8 mouse cellular contexts compared by ENCODE assay signal in the genomic region with DNA sequence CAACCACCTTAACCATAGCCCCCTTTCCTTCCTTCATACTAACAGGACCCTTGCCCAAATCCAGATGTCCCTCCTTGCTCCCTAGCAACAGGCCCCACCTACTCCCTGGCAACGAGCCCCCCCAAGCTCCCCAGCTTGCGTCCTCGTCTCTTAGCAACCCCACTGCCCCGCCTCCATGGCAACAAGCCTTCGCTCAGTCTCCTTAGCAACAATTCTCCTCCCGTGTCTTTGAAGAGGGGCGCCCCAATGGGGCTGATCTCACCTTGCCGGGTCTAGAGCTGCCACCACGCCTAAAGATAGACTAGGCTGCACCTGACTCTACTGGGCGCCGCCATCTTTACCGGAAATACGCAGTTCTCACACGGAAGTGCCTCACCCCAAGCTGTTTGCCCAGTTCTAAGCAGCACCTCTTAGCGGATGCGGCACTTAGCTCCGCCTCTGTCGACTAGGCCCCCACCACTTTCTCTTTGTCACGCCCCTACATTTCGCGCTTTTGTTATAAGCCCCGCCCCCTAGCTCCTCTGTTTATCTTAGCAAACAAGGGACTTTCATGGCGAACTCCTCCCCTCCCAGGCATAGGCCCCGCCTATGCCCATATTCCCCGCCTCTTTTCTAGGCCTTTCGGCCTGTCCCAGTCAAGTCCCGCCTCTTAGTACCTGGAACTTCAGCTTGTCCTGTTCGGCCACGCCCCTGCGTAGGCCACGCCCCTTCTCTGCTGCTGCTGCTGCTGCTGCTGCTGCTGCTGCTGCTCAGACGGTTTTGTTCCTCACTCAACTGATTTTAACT. TPM values are rescaled to one million over a fixed set of nuclear protein-coding genes. Genes with fewer than 3 reads are reported as not detected.
A peak's percentile ranks its signal among the peaks of the same experiment; 100 is the strongest.
DNase-seq lines count a peak whose midpoint lies in the region; ATAC-seq lines count a peak whose summit lies in the region.

A gene (minus strand): TSS at position 437 of the 786 bp plus-strand sequence.

- peak; percentile 98 for ATAC-seq in inflammation-experienced regulatory T-cells, adult 6 months
- peak; percentile 98 for ATAC-seq in megakaryocyte-erythroid progenitor cell, adult 5-6 weeks (replicated peaks; ENCODE audit: low FRiP score, low TSS enrichment, poor library complexity, severe bottlenecking)

- intact Hi-C loops in gastrocnemius, postnatal 14 days (cut with DNase I; ENCODE audit: low total_unique reads): no loop called here
- intact Hi-C loops in left cerebral cortex, postnatal 10 days (cut with DNase I): no loop called here

- DNase-seq in adrenal gland, adult (ENCODE audit: inconsistent age in 2 of 2, low spot score in 1 of 2): peak; percentile 98 to 99
- DNase-seq in embryo, embryonic 10.5 days (ENCODE audit: low spot score): peak; percentile 100
- peak; percentile 88 for DNase-seq in gastrocnemius, postnatal 14 days
- DNase-seq in left cerebral cortex, postnatal 10 days (ENCODE audit: extremely low spot score in 1 of 2, low spot score in 2 of 2): peak; percentile 89 to 93
- DNase-seq in right cerebral cortex, postnatal 25 days: peak; percentile 88
- DNase-seq in urinary bladder, postnatal 4 days (ENCODE audit: low spot score in 2 of 2): peak; percentile 91 to 93

RNA-seq across cellular contexts. Expression of the gene that starts here (rescaled TPM):
- 10 to 100 TPM; 19.7 to 20.3 TPM for total RNA-seq in gastrocnemius, postnatal 14 days (2021)
- 10 to 100 TPM; 41.5 to 52.0 (median 46.5) TPM for polyA plus RNA-seq in inflammation-experienced regulatory T-cells, adult 6 months (2017; shearing (Covaris generic))
- total RNA-seq in left cerebral cortex, postnatal 10 days (2021): 100 to 1,000 TPM; 111 to 114 TPM
- total RNA-seq in megakaryocyte-erythroid progenitor cell, adult 5-6 weeks (2014; fragmentation: Nextera tagmentation): 69.0 and 77.0 TPM in 2 replicates
- 44.9 and 47.4 TPM in 2 replicates for total RNA-seq in megakaryocyte-erythroid progenitor cell, adult 5-6 weeks (2017)

Comparison
In these comparisons a context has a peak if more than half of its experiments do, and no peak if none do; other contexts are left out.
1. Peak in every context shown above with its lines: DNase-seq and ATAC-seq.